Mouse (Mus musculus): Measurements from ENCODE around the gene Spib.

DNA sequence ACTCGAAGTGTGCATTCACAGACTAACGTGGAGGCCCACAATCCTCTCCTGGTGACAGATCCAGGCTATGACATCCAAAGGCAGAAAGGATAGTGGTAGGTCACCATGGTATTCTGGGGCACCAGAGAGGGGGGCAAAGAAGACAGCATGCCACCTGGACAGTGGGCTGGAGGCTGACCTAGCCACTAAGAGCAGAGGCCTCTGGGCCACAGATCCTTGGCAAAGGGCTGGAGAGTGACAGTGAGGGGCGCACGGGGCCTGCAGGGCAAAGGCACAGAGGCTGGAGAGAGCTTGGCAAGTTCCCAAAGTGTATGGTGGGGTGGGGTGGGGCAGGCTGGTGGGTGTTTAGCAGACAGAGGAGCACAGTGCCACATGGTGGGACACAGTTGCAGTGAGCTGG, 41.6 kb downstream of the Spib start:
- TF ChIP-seq CTCF (IDR thresholded peaks at IDR 0.05; ENCODE audit: extremely low read depth, insufficient read depth, low read length): no peak
- no peak for TF ChIP-seq POLR2A (IDR thresholded peaks at IDR 0.05; ENCODE audit: extremely low read depth, insufficient read depth, low read length)

All from cortical plate, adult 2 months (tissue).